Mouse (Mus musculus): ENCODE measurements at regions not wholly inside any gene's neighbourhood (a gene's known extent, or its start where the extent isn't known, plus 50 kb on each side); places are given as distances from the start of the nearest gene placed in this dataset.

- Histone ChIP-seq H3K36me3 (ENCODE audit: control insufficient read depth, insufficient read depth, low read length) (no peaks in the 10 kb centered on the region), H3K9ac (ENCODE audit: low read depth, low read length, severe bottlenecking) (no peak overlapping the region), H3K27me3 (ENCODE audit: control insufficient read depth, insufficient read depth, low read length) (no peaks in the 10 kb centered on the region), H3K4me3 (replicated peaks; ENCODE audit: low read length) (no peak overlapping the region), H3K4me1 (ENCODE audit: control insufficient read depth, insufficient read depth, low read length) (no peaks in the 10 kb centered on the region), H3K27ac (replicated peaks; ENCODE audit: low read depth, low read length) (no peak overlapping the region), H3K9me3 (ENCODE audit: control insufficient read depth, low read length) (no peaks in the 10 kb centered on the region), H3K4me2 (replicated peaks; ENCODE audit: low read depth, low read length, severe bottlenecking) (no peak overlapping the region)
- no peak for TF ChIP-seq POLR2A (IDR thresholded peaks at IDR 0.05; ENCODE audit: borderline replicate concordance, extremely low read depth, insufficient read depth, insufficient read length)
- DNase-seq (ENCODE audit: low spot score) (no peak), ATAC-seq (ENCODE audit: low FRiP score, low read depth) (no peak)
- 87% methylated on average over 15 of the region's 15 CpGs for WGBS
These were observed 55.5 kb upstream of the Cox10 start for GRCm38 (mm10) chr11:64134571-64135307.
